Mouse (Mus musculus) CH12.LX (cell line): ENCODE data around the gene Ccdc85a. TPM values are rescaled to one million over a fixed set of nuclear protein-coding genes. Genes with fewer than 3 reads are reported as not detected.

Experiments used
- DNase-seq: peaks from one replicate; pipeline ENCODE4 v3.0.0-alpha.2; 2013; ENCODE audit errors: extremely low read depth
- H3K27ac ChIP-seq: 2 replicates; pipeline ENCODE4 v1.5.1; 2012; ENCODE audit warnings: low read depth, mild to moderate bottlenecking, control low read depth, moderate library complexity; ENCODE audit not compliant: insufficient read depth
- H3K27me3 ChIP-seq: replicated peaks from 2 replicates; pipeline ENCODE3; 2012; ENCODE audit warnings: inconsistent platforms
- H3K36me3 ChIP-seq, 2 experiments: replicated peaks in 1 of 2; 2 replicates each; pipeline versions ENCODE3 to v1.6.1; 2012; ENCODE audit warnings: inconsistent platforms in 1 of 2, low read length in 1 of 2, mild to moderate bottlenecking in 1 of 2, mixed read lengths in 1 of 2, moderate library complexity in 1 of 2; ENCODE audit not compliant: control insufficient read depth in 1 of 2, insufficient read depth in 1 of 2
- H3K4me1 ChIP-seq, 2 experiments: 2 replicates each; pipeline ENCODE4 v1.6.1; 2012; ENCODE audit warnings: inconsistent platforms in 1 of 2, moderate library complexity in 1 of 2; ENCODE audit not compliant: insufficient read depth in 2 of 2, control insufficient read depth in 1 of 2
- H3K4me2 ChIP-seq: 2 replicates; pipeline ENCODE4 v1.6.1; 2012; ENCODE audit warnings: low read depth, mild to moderate bottlenecking, control low read depth; ENCODE audit not compliant: poor library complexity, insufficient read depth, severe bottlenecking
- H3K4me3 ChIP-seq, 3 experiments: fragments of 150-350 bp in 1 of 3; sonication (generic) in 1 of 3; replicated peaks in 1 of 3; 2 replicates each; pipeline versions ENCODE3 to v1.5.1; 2011 to 2012; ENCODE audit warnings: low read depth in 2 of 3, low read length in 2 of 3, mild to moderate bottlenecking in 2 of 3, moderate library complexity in 2 of 3, control low read depth in 1 of 3, improper control_type of control experiment in 1 of 3, inconsistent platforms in 1 of 3, mixed read lengths in 1 of 3; ENCODE audit not compliant: poor library complexity in 1 of 3
- H3K79me2 ChIP-seq: replicated peaks from 2 replicates; pipeline ENCODE4 v1.6.1; 2012; ENCODE audit warnings: mild to moderate bottlenecking, moderate library complexity; ENCODE audit not compliant: control insufficient read depth, poor library complexity, insufficient read depth, severe bottlenecking; ENCODE audit errors: extremely low read depth
- H3K9ac ChIP-seq: 2 replicates; pipeline ENCODE4 v1.6.1; 2012; ENCODE audit warnings: low read depth, mild to moderate bottlenecking, control low read depth, moderate library complexity; ENCODE audit not compliant: insufficient read depth
- H3K9me3 ChIP-seq: replicated peaks from 2 replicates; pipeline ENCODE3; 2012; ENCODE audit warnings: low read length, inconsistent platforms, mixed read lengths
- BHLHE40 ChIP-seq: IDR thresholded peaks from 2 replicates; pipeline ENCODE4 v1.6.1; 2011; ENCODE audit warnings: mild to moderate bottlenecking, low read depth, low read length, improper control_type of control experiment
- CTCF ChIP-seq, 2 experiments: IDR thresholded peaks in 1 of 2; conservative IDR thresholded peaks in 1 of 2; 2 replicates each; pipeline ENCODE4 v1.5.1; 2011 to 2012; ENCODE audit warnings: low read depth in 2 of 2, low read length in 2 of 2, improper control_type of control experiment in 1 of 2, inconsistent platforms in 1 of 2, mild to moderate bottlenecking in 1 of 2, moderate library complexity in 1 of 2
- E2F4 ChIP-seq: IDR thresholded peaks from 2 replicates; pipeline ENCODE4 v1.6.1; 2011; ENCODE audit warnings: low read depth, low read length, improper control_type of control experiment; ENCODE audit not compliant: insufficient replicate concordance
- ELF1 ChIP-seq: IDR thresholded peaks from 2 replicates; pipeline ENCODE4 v1.6.1; 2014; ENCODE audit warnings: low read depth, mild to moderate bottlenecking, inconsistent platforms, low read length, improper control_type of control experiment
- EP300 ChIP-seq: IDR thresholded peaks from 2 replicates; pipeline ENCODE4 v1.6.1; 2011; ENCODE audit warnings: low read length, improper control_type of control experiment
- HCFC1 ChIP-seq: IDR thresholded peaks from 2 replicates; pipeline ENCODE4 v1.6.1; 2012; ENCODE audit warnings: low read depth, mild to moderate bottlenecking, inconsistent platforms, low read length, improper control_type of control experiment
- MAFK ChIP-seq: IDR thresholded peaks from 2 replicates; pipeline ENCODE4 v1.6.1; 2011; ENCODE audit warnings: low read length, improper control_type of control experiment; ENCODE audit not compliant: insufficient replicate concordance
- MAX ChIP-seq: IDR thresholded peaks from 2 replicates; pipeline ENCODE4 v1.6.1; 2011; ENCODE audit warnings: low read length, improper control_type of control experiment
- MYC ChIP-seq: IDR thresholded peaks from 2 replicates; pipeline ENCODE4 v1.6.1; 2011; ENCODE audit warnings: low read depth, mild to moderate bottlenecking, improper control_type of control experiment, low read length
- NRF1 ChIP-seq: IDR thresholded peaks from 2 replicates; pipeline ENCODE4 v1.6.1; 2014; ENCODE audit warnings: low read depth, mild to moderate bottlenecking, inconsistent platforms, low read length, improper control_type of control experiment, moderate library complexity
- TCF12 ChIP-seq: IDR thresholded peaks from 2 replicates; pipeline ENCODE4 v1.6.1; 2014; ENCODE audit warnings: low read depth, mild to moderate bottlenecking, inconsistent platforms, low read length, improper control_type of control experiment
- UBTF ChIP-seq: IDR thresholded peaks from 2 replicates; pipeline ENCODE4 v1.6.1; 2012; ENCODE audit warnings: low read depth, mild to moderate bottlenecking, inconsistent platforms, low read length, improper control_type of control experiment, moderate library complexity
- USF1 ChIP-seq: IDR thresholded peaks from 2 replicates; pipeline ENCODE4 v1.6.1; 2014; ENCODE audit warnings: low read depth, mild to moderate bottlenecking, inconsistent platforms, low read length, improper control_type of control experiment
- USF2 ChIP-seq: conservative IDR thresholded peaks from 2 replicates; pipeline ENCODE4 v1.6.1; 2011; ENCODE audit warnings: low read depth, low read length, improper control_type of control experiment
- ZC3H11A ChIP-seq: IDR thresholded peaks from 2 replicates; pipeline ENCODE4 v1.6.1; 2012; ENCODE audit warnings: low read depth, mild to moderate bottlenecking, inconsistent platforms, low read length, improper control_type of control experiment
- ZKSCAN1 ChIP-seq: IDR thresholded peaks from 2 replicates; pipeline ENCODE4 v1.6.1; 2012; ENCODE audit warnings: low read depth, inconsistent platforms, low read length, improper control_type of control experiment, borderline replicate concordance
- dilution Hi-C: fragments of 300-500 bp; cut with MboI; formaldehyde crosslinking; loops from 2 replicates; pipeline ENCODE4 v1.14.3; 2020; ENCODE audit warnings: low sequenced_read_pairs; ENCODE audit not compliant: extremely low pct_unique_long_range_greater_than_20kb, extremely low pct_ligation_motif_present
- in situ Hi-C: fragments of 300-500 bp; cut with MboI; formaldehyde crosslinking; loops from 3 replicates; pipeline ENCODE4 v1.14.3; 2019; ENCODE audit warnings: low sequenced_read_pairs, low pct_ligation_motif_present, low pct_unique_long_range_greater_than_20kb, mixed read lengths
- polyA plus RNA-seq: library from polyadenylated mRNA; unstranded; fragments of >175 nt; gene quantifications from 2 replicates; pipeline ENCODE4 v1.2.1, GENCODE M21; 2012; ENCODE audit warnings: low read depth; ENCODE audit not compliant: insufficient read length
- total RNA-seq, 2 experiments: library from RNA; depleted of rRNA; stranded (reverse); fragments of 300-350 nt in 1 of 2; fragments of >200 nt in 1 of 2; gene quantifications; 2 replicates each; pipeline ENCODE4 v1.2.3; 2012 to 2014

Ccdc85a gene
- total and polyA plus RNA-seq, 3 experiments: not detected

DNA sequence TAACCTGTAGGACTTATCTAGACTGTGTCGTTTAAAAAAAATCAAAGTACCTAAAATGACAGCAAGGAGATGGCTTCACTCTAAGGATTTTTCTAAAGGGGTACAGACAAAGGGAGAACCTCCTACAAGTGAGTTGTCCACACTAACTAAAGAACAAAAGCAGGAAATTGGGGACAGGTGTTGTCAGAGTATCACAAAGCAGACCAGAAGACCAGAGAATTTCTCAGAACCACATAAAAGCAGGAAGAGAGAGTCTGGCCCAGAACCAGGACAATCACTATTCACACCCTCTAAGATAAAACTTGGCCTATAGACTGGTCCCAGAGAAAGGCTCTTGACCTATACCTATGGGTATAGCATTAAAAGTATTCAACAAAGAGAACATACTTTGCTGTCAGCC is 92.8 kb downstream of the Ccdc85a start:
- H3K4me1 ChIP-seq: no peaks in the 10 kb centered on the region
- TF ChIP-seq NRF1: no peak
- no peak for TF ChIP-seq MYC
- TF ChIP-seq E2F4: no peak
- TF ChIP-seq TCF12: no peak
- TF ChIP-seq CTCF (conservative IDR thresholded peaks at IDR 0.05 in 1 of 2, IDR thresholded peaks at IDR 0.05 in 1 of 2; ENCODE audit: low read depth in 2 of 2, low read length in 2 of 2): no peak
- no peak for TF ChIP-seq ZKSCAN1
- no peak for TF ChIP-seq MAX
- TF ChIP-seq HCFC1: no peak
- TF ChIP-seq MAFK: no peak
- TF ChIP-seq UBTF: no peak
- TF ChIP-seq ZC3H11A: no peak
- TF ChIP-seq ELF1: no peak
- no peak for TF ChIP-seq USF1
- TF ChIP-seq BHLHE40: no peak
- TF ChIP-seq USF2: no peak
- no peak for DNase-seq
- no peaks in the 10 kb centered on the region for H3K27me3 ChIP-seq
- no peaks in the 10 kb centered on the region for H3K9me3 ChIP-seq
- no peak overlapping the region for H3K9ac ChIP-seq
- H3K4me2 ChIP-seq: no peak overlapping the region
- dilution Hi-C loops: no loop called here
- in situ Hi-C loops: no loop called here
- no peak overlapping the region for H3K4me3 ChIP-seq
- H3K79me2 ChIP-seq: no peaks in the 10 kb centered on the region
- H3K36me3 ChIP-seq: no peaks in the 10 kb centered on the region
- no peak overlapping the region for H3K27ac ChIP-seq

DNA sequence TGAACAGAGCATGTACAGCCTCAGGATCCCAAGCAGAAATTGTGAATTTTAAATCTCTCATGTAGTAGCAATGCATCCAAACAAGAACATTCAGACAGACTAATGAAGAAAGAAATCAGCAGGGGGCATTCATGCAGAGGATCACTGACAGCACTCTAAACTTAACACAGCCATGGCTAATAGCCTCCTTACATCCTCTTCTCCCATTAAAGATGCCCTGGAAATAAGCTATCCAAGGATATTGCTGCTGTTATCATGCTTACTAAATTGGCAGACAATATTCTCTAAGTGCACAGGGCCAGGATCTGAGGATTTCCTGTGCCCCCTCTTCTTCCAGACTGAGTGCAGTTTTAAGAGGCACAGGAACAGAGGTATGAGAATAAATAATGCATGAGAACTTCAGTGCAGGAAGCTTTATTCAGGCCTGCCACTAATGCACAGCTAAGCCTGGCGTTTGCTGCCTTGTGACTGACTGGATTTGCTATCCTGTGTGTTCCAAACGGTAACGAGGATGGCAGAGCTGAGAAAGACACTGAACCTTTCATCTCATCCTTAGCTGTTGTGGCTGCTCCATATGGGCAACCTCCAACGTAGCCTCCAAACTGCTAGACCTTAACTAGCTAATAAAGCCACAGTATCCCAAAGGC is 99.9 kb downstream of the Ccdc85a start:
- no peaks in the 10 kb centered on the region for H3K4me1 ChIP-seq
- in situ Hi-C loops: no loop called here
- H3K4me2 ChIP-seq: no peak overlapping the region
- H3K27ac ChIP-seq: no peak overlapping the region
- TF ChIP-seq EP300: no peak
- TF ChIP-seq, all 38 proteins: peak for 0
- Histone ChIP-seq H3K9ac (no peak overlapping the region), H3K79me2 (no peaks in the 10 kb centered on the region), H3K9me3 (no peaks in the 10 kb centered on the region), H3K36me3 (no peaks in the 10 kb centered on the region), H3K4me3 (no peak overlapping the region), H3K27me3 (no peaks in the 10 kb centered on the region)
- dilution Hi-C loops: no loop called here
- DNase-seq: no peak
